Mouse (Mus musculus) limb, embryonic 15.5 days (tissue): Measurements from ENCODE around the gene Ccp110. TPM values are rescaled to one million over a fixed set of nuclear protein-coding genes. Genes with fewer than 3 reads are reported as not detected.
A peak's percentile ranks its signal among the peaks of the same experiment; 100 is the strongest.

Experiments
- ATAC-seq: fragments of 200-750 bp; cut with Nextera tagmentation; 2 replicates; pipeline ENCODE4 v1.8.0; 2017; ENCODE audit warnings: low read depth, moderate TSS enrichment; ENCODE audit not compliant: insufficient number of reproducible peaks, low FRiP score, low TSS enrichment
- H3K27ac ChIP-seq: fragments of 300-500 bp; sonication (generic); 2 replicates; pipeline ENCODE4 v1.5.1; 2015; ENCODE audit warnings: moderate library complexity, mild to moderate bottlenecking, inconsistent platforms
- H3K27me3 ChIP-seq: fragments of 300-500 bp; sonication (generic); 2 replicates; pipeline ENCODE4 v1.6.1; 2015; ENCODE audit warnings: inconsistent platforms
- H3K36me3 ChIP-seq: fragments of 300-500 bp; sonication (generic); 2 replicates; pipeline ENCODE4 v1.6.1; 2015; ENCODE audit warnings: inconsistent platforms
- H3K4me1 ChIP-seq: fragments of 300-500 bp; sonication (generic); 2 replicates; pipeline ENCODE4 v1.6.1; 2015; ENCODE audit warnings: inconsistent platforms
- H3K4me2 ChIP-seq: fragments of 300-500 bp; sonication (generic); 2 replicates; pipeline ENCODE4 v1.6.1; 2015; ENCODE audit warnings: mild to moderate bottlenecking, inconsistent platforms
- H3K4me3 ChIP-seq: fragments of 300-500 bp; sonication (generic); 2 replicates; pipeline ENCODE4 v1.5.1; 2015; ENCODE audit warnings: mild to moderate bottlenecking, inconsistent platforms
- H3K9ac ChIP-seq: fragments of 300-500 bp; sonication (generic); 2 replicates; pipeline ENCODE4 v1.6.1; 2015; ENCODE audit warnings: inconsistent platforms
- H3K9me3 ChIP-seq: fragments of 300-500 bp; sonication (generic); 2 replicates; pipeline ENCODE4 v1.6.1; 2016; ENCODE audit warnings: inconsistent platforms
- WGBS: fragments of 180-500 bp; shearing (Covaris S2); methylation state at CpG from one replicate; pipeline ENCODE4 v1.1.7; 2015; 5-methylcytosine and 5-hydroxymethylcytosine counted together
- polyA plus RNA-seq: library from polyadenylated mRNA; unstranded; fragments of >200 nt; fragmentation: Nextera tagmentation; extraction: Ambion mirVana; gene quantifications from 2 replicates; pipeline ENCODE4 v1.2.1, GENCODE M21; 2015

Gene Ccp110
- polyA plus RNA-seq: 12.7 and 16.2 TPM in 2 replicates

- Histone ChIP-seq H3K9ac (peak within 1 kb of the TSS; percentile 57), H3K4me2 (peak within 1 kb of the TSS; percentile 75), H3K9me3 (no peaks in the 10 kb centered on the region), H3K4me1 (peaks cover 9% of the 10 kb centered on the region), H3K27me3 (no peaks in the 10 kb centered on the region), H3K36me3 (no peaks in the 10 kb centered on the region), H3K27ac (no peak within 1 kb of the TSS), H3K4me3 (peak within 1 kb of the TSS; percentile 65)
- WGBS: under 1% methylated on average over 48 of the region's 48 CpGs
- peak; percentile 95 for ATAC-seq
Measured at GRCm38 (mm10) chr7:118712228-118713173, at the start of gene Ccp110. Ccp110 (plus strand) TSS chr7:118712552.

DNA sequence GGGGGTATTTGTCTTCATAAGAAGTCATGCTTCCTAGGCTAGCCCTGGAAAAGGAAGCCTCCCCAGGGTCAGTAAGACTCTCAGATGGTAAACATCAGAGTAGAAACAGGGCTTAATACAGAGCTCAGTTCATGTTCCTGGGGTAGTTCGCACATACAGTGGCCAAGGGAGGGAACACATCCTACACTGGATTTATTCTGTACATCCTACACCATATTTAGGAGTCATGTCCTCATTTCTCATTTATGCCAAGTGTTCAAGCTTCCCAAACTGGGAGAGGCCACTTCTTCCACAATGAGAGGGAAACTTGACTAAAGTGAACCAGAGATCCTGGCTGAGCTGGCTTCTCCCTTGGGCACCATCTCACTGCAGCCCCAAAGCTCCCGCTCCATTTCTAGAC, 44.6 kb upstream of the Ccp110 start:
- ATAC-seq: no peak
- no peaks in the 10 kb centered on the region for H3K9me3 ChIP-seq
- 94% methylated on average over 2 of the region's 2 CpGs for WGBS

DNA sequence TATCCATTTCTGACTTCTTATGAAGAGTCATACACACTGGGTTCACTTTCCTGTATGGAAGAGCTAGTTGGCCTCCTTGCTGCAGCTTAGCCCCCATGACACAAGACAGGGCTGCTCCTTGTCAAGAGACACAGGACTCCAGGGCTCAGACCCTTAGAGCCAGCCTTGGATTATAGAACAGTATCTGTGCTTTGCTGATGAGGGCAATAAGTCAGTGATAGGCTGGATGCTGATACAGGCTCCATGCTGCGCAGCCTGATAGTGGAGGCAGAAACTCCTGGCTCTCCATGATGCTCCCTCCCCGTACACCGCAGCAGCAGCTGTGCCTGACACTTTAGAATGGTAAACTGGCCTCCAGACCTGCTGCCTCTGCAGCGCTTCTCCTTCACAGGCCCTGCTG, 42.2 kb upstream of the Ccp110 start:
- Histone ChIP-seq H3K27me3 (no peaks in the 10 kb centered on the region), H3K9me3 (no peaks in the 10 kb centered on the region), H3K27ac (no peak overlapping the region), H3K4me3 (no peak overlapping the region), H3K4me1 (no peaks in the 10 kb centered on the region), H3K9ac (no peak overlapping the region), H3K4me2 (no peak overlapping the region), H3K36me3 (no peaks in the 10 kb centered on the region)
- 66% methylated on average over 4 of the region's 4 CpGs for WGBS
- no peak for ATAC-seq

More for the DNA sequence above, 44.6 kb upstream of the Ccp110 start:
- Histone ChIP-seq H3K36me3 (no peaks in the 10 kb centered on the region), H3K4me2 (no peak overlapping the region), H3K27me3 (no peaks in the 10 kb centered on the region), H3K4me3 (no peak overlapping the region), H3K27ac (no peak overlapping the region), H3K9ac (no peak overlapping the region), H3K4me1 (no peaks in the 10 kb centered on the region)

GRCm38 (mm10) chr7:118676826-118677225, 35.5 kb upstream of the Ccp110 start:
- no peaks in the 10 kb centered on the region for H3K9me3 ChIP-seq
- no peak overlapping the region for H3K27ac ChIP-seq
- no peaks in the 10 kb centered on the region for H3K27me3 ChIP-seq
- WGBS: 85% methylated on average over 4 of the region's 4 CpGs
- H3K4me2 ChIP-seq: no peak overlapping the region
- no peak overlapping the region for H3K4me3 ChIP-seq
- H3K4me1 ChIP-seq: no peaks in the 10 kb centered on the region
- no peak for ATAC-seq
- H3K9ac ChIP-seq: no peak overlapping the region
- no peaks in the 10 kb centered on the region for H3K36me3 ChIP-seq

GRCm38 (mm10) chr7:118688199-118688598, 24.2 kb upstream of the Ccp110 start:
- Histone ChIP-seq H3K9me3 (no peaks in the 10 kb centered on the region), H3K9ac (no peak overlapping the region), H3K4me3 (no peak overlapping the region), H3K4me1 (no peaks in the 10 kb centered on the region), H3K27ac (no peak overlapping the region), H3K4me2 (no peak overlapping the region), H3K36me3 (peaks cover 55% of the 10 kb centered on the region), H3K27me3 (no peaks in the 10 kb centered on the region)
- no peak for ATAC-seq
- WGBS: 22% methylated on average over 5 of the region's 5 CpGs

- H3K4me2 ChIP-seq: no peak overlapping the region
- H3K27me3 ChIP-seq: no peaks in the 10 kb centered on the region
- H3K4me3 ChIP-seq: no peak overlapping the region
- H3K9me3 ChIP-seq: no peaks in the 10 kb centered on the region
- H3K27ac ChIP-seq: no peak overlapping the region
- H3K4me1 ChIP-seq: no peaks in the 10 kb centered on the region
- WGBS: 83% methylated on average over 7 of the region's 7 CpGs
- no peak overlapping the region for H3K9ac ChIP-seq
- ATAC-seq: no peak
- peaks cover 60% of the 10 kb centered on the region for H3K36me3 ChIP-seq
Measured at GRCm38 (mm10) chr7:118689088-118689487, 23.3 kb upstream of the Ccp110 start.

DNA sequence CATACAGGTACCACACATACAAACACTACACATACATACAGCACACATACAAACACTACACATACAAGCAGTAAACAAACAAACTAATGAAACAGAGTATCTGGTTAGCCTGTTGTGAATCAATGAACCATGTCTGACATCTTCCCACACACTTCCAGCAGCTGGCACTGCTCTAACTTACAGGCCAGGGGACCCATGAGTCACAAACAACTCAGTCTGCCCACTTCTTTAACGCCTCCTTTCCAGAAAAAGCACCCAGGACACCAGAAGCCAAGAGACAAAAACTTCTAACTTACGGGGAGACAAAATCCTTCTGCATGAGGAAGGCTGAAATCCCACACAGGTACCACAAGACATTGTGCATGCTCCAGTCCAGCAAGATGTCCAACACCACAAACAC, 21.1 kb upstream of the Ccp110 start:
- no peak overlapping the region for H3K27ac ChIP-seq
- no peak overlapping the region for H3K4me2 ChIP-seq
- no peak overlapping the region for H3K9ac ChIP-seq
- H3K36me3 ChIP-seq: peaks cover 78% of the 10 kb centered on the region
- 95% methylated on average over 2 of the region's 2 CpGs for WGBS
- H3K27me3 ChIP-seq: no peaks in the 10 kb centered on the region
- no peaks in the 10 kb centered on the region for H3K9me3 ChIP-seq
- no peak for ATAC-seq
- H3K4me3 ChIP-seq: no peak overlapping the region
- H3K4me1 ChIP-seq: no peaks in the 10 kb centered on the region

DNA sequence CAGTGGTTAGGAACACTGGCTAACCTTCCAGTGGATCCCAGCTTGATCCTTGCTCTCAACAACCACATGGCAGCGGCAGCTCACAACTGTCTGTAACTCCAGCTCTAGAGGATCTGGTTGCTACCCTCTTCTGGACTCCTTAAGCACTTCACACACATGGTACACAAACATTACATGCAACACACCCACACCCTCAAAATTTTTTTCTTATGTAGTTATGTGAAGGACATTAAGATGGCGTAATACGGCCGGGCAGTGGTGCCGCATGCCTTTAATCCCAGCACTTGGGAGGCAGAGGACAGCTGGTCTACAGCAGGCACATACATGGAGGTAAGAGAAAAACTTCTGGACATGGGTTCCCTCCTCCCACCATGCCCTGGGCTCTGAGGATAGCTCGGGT, 16.2 kb upstream of the Ccp110 start:
- Histone ChIP-seq H3K27ac (no peak overlapping the region), H3K9ac (no peak overlapping the region), H3K27me3 (no peaks in the 10 kb centered on the region), H3K4me2 (no peak overlapping the region), H3K4me3 (no peak overlapping the region), H3K9me3 (no peaks in the 10 kb centered on the region), H3K36me3 (peaks cover 54% of the 10 kb centered on the region), H3K4me1 (no peaks in the 10 kb centered on the region)
- 95% methylated on average over 6 of the region's 6 CpGs for WGBS
- ATAC-seq: no peak

DNA sequence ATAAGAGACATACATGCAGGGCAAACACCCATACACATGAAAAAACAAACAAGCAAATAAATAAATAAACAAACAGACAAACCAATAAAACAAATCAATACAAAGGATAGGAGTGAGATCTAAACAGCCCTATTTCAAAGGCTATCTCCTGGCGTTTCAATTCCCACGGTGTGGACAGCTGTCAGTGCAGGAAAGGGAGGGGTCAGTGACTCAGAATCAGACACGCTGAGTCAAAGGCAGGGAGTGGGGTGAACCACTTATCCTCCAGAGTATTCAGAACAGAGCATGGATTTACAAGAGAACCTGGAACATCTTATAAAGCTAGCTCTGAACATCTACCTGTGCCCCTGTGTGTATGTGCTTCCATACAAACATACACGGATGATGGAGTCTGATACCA, 15.2 kb upstream of the Ccp110 start:
- Histone ChIP-seq H3K9me3 (no peaks in the 10 kb centered on the region), H3K27ac (no peak overlapping the region), H3K4me3 (no peak overlapping the region), H3K36me3 (peaks cover 44% of the 10 kb centered on the region), H3K4me1 (no peaks in the 10 kb centered on the region), H3K4me2 (no peak overlapping the region), H3K9ac (no peak overlapping the region), H3K27me3 (no peaks in the 10 kb centered on the region)
- no peak for ATAC-seq
- WGBS: 71% methylated on average over 4 of the region's 4 CpGs

GRCm38 (mm10) chr7:118698882-118699281, 13.5 kb upstream of the Ccp110 start:
- no peak for ATAC-seq
- peaks cover 35% of the 10 kb centered on the region for H3K36me3 ChIP-seq
- H3K27ac ChIP-seq: no peak overlapping the region
- H3K9ac ChIP-seq: no peak overlapping the region
- no peak overlapping the region for H3K4me3 ChIP-seq
- no peaks in the 10 kb centered on the region for H3K27me3 ChIP-seq
- no peak overlapping the region for H3K4me2 ChIP-seq
- H3K4me1 ChIP-seq: no peaks in the 10 kb centered on the region
- H3K9me3 ChIP-seq: no peaks in the 10 kb centered on the region
- 89% methylated on average over 9 of the region's 9 CpGs for WGBS

- no peaks in the 10 kb centered on the region for H3K36me3 ChIP-seq
- WGBS: 87% methylated on average over 15 of the region's 15 CpGs
- peaks cover 18% of the 10 kb centered on the region for H3K4me1 ChIP-seq
- no peak overlapping the region for H3K9ac ChIP-seq
- no peak overlapping the region for H3K4me3 ChIP-seq
- H3K27ac ChIP-seq: no peak overlapping the region
- no peaks in the 10 kb centered on the region for H3K9me3 ChIP-seq
- H3K27me3 ChIP-seq: no peaks in the 10 kb centered on the region
- H3K4me2 ChIP-seq: no peak overlapping the region
- ATAC-seq: no peak
Measured at GRCm38 (mm10) chr7:118703144-118703561, 9.2 kb upstream of the Ccp110 start.

- Histone ChIP-seq H3K9ac (no peak overlapping the region; the same call in 1 of the 2 replicates), H3K4me3 (peak overlapping the region; percentile 92)
- WGBS: 75% methylated on average over 9 of the region's 9 CpGs
Measured at GRCm38 (mm10) chr7:118704001-118704850, 8.1 kb upstream of the Ccp110 start.

More at GRCm38 (mm10) chr7:118704001-118704850, 8.1 kb upstream of the Ccp110 start:
- Histone ChIP-seq H3K27ac (no peak overlapping the region), H3K36me3 (no peaks in the 10 kb centered on the region), H3K9me3 (no peaks in the 10 kb centered on the region), H3K27me3 (no peaks in the 10 kb centered on the region), H3K4me2 (peak overlapping the region; percentile 85), H3K4me1 (peaks cover 18% of the 10 kb centered on the region)
- no peak for ATAC-seq
